Mouse (Mus musculus) bone marrow macrophage, adult 2 months (primary cell): ENCODE results near the gene Adssl1.

Experiments used
- CTCF ChIP-seq: IDR thresholded peaks from 2 replicates; pipeline ENCODE4 v1.5.1; 2012; ENCODE audit warnings: low read depth, mild to moderate bottlenecking, low read length, moderate library complexity
- POLR2A ChIP-seq: IDR thresholded peaks from 2 replicates; pipeline ENCODE4 v1.6.1; 2012; ENCODE audit warnings: mild to moderate bottlenecking, low read depth, low read length, borderline replicate concordance

DNA sequence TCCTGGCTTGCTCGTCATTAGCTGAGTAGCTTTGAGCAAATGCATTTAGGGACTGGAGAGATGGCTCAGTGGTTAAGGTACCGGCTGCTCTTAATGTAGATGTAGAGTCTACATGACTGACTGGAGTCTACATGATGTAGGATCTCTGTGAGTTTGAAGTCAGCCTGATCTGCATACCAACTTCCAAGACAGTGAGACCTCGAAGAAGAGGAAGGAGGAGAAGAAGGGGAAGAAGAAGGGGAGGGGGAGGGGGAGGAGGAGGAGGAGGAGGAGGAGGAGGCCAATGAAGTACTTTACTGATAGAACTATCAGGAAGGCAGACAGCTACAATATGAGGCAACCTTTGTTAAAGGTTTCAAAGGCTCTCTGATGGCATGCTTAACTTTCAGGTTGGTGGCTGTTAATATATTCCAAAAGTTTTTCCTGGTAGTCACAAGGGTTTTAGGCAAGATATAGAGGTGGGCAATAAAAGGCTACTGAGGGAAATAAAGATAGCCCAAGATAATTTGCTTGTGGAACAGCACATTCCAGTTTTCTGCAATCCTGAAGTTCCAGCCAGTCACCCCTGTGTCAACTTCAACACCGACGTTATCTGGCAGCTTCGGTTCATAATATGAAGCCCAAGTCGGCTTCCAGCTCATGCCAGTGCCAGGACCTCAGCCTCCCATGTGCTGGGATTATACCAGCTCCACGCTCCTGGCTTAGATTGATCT is 44.4 kb upstream of the Adssl1 start:
- TF ChIP-seq POLR2A (no peak), CTCF (no peak)
